Mouse (Mus musculus) C2C12 (cell line): ENCODE measurements around the gene Olfr572. TPM values are rescaled to one million over a fixed set of nuclear protein-coding genes. Genes with fewer than 3 reads are reported as not detected.

Experiments
- H3K27me3 ChIP-seq: one replicate; pipeline ENCODE4 v1.6.1; 2011; ENCODE audit not compliant: control insufficient read depth, insufficient read depth, insufficient read length
- H3K36me3 ChIP-seq: one replicate; pipeline ENCODE4 v1.6.1; 2011; ENCODE audit not compliant: control insufficient read depth, insufficient read depth
- H3K4me3 ChIP-seq: one replicate; pipeline ENCODE4 v1.5.1; 2011; ENCODE audit warnings: mild to moderate bottlenecking, control low read depth; ENCODE audit not compliant: poor library complexity, insufficient read depth, severe bottlenecking
- H3K79me2 ChIP-seq: one replicate; pipeline ENCODE4 v1.6.1; 2011; ENCODE audit not compliant: control insufficient read depth, insufficient read depth
- H3K79me3 ChIP-seq: one replicate; pipeline ENCODE4 v1.6.1; 2011; ENCODE audit warnings: low read depth, control low read depth
- H3ac ChIP-seq: one replicate; pipeline ENCODE3; 2011; ENCODE audit warnings: low read depth; ENCODE audit not compliant: control insufficient read depth, insufficient read length
- CEBPB ChIP-seq: IDR thresholded peaks from one replicate; pipeline ENCODE4 v1.6.1; 2011; ENCODE audit warnings: low read depth, mild to moderate bottlenecking, control low read depth, moderate library complexity
- CTCF ChIP-seq: IDR thresholded peaks from one replicate; pipeline ENCODE4 v1.5.1; 2011; ENCODE audit not compliant: control insufficient read depth, insufficient read depth, insufficient read length
- FOSL1 ChIP-seq: IDR thresholded peaks from one replicate; pipeline ENCODE4 v1.8.0; 2011; ENCODE audit warnings: mild to moderate bottlenecking, low read length; ENCODE audit not compliant: poor library complexity, insufficient read depth, severe bottlenecking
- MAX ChIP-seq: IDR thresholded peaks from one replicate; pipeline ENCODE4 v1.6.1; 2011; ENCODE audit warnings: mild to moderate bottlenecking, control low read depth
- MYOD1 ChIP-seq: IDR thresholded peaks from one replicate; pipeline ENCODE4 v1.6.1; 2011; ENCODE audit warnings: low read depth; ENCODE audit not compliant: control insufficient read depth, insufficient read length
- MYOG ChIP-seq: IDR thresholded peaks from one replicate; pipeline ENCODE4 v1.6.1; 2011; ENCODE audit not compliant: control insufficient read depth, insufficient read length; ENCODE audit errors: extremely low read depth
- USF1 ChIP-seq: IDR thresholded peaks from one replicate; pipeline ENCODE4 v1.6.1; 2011; ENCODE audit warnings: low read depth, mild to moderate bottlenecking, control low read depth, moderate library complexity
- polyA plus RNA-seq: library from polyadenylated mRNA; unstranded; fragments of >200 nt; fragmentation: generic; extraction: Trizol; gene quantifications from one replicate; pipeline ENCODE4 v1.2.1, GENCODE M21; 2012; ENCODE audit warnings: missing spikeins

Gene Olfr572
- polyA plus RNA-seq, 1 experiment = not detected

GRCm38 (mm10) chr7:102958137-102958536, 33.9 kb downstream of the Olfr572 start:
- no peaks in the 10 kb centered on the region for H3K79me3 ChIP-seq
- no peak overlapping the region for H3ac ChIP-seq
- TF ChIP-seq FOSL1 (no peak), MAX (no peak), MYOG (no peak), USF1 (no peak), MYOD1 (no peak), CEBPB (no peak), CTCF (no peak)
- H3K36me3 ChIP-seq = no peaks in the 10 kb centered on the region
- H3K4me3 ChIP-seq = no peak overlapping the region
- H3K79me2 ChIP-seq = no peaks in the 10 kb centered on the region
- no peaks in the 10 kb centered on the region for H3K27me3 ChIP-seq

- Histone ChIP-seq H3ac (no peak within 1 kb of the TSS), H3K79me3 (no peaks in the 10 kb centered on the region), H3K36me3 (no peaks in the 10 kb centered on the region), H3K79me2 (no peaks in the 10 kb centered on the region), H3K27me3 (no peaks in the 10 kb centered on the region), H3K4me3 (no peak within 1 kb of the TSS)
- TF ChIP-seq MYOD1 (no peak), CEBPB (no peak), FOSL1 (no peak), MAX (no peak), USF1 (no peak), CTCF (no peak), MYOG (no peak)
Measured at GRCm38 (mm10) chr7:102958593-102958992, 34.4 kb downstream of the Olfr572 start, which contains the start of gene Olfr575. TSS of gene Olfr575 (minus strand) at chr7:102958775.

- Histone ChIP-seq H3K4me3 (no peak within 1 kb of the TSS), H3K27me3 (no peaks in the 10 kb centered on the region), H3K79me2 (no peaks in the 10 kb centered on the region), H3K79me3 (no peaks in the 10 kb centered on the region), H3ac (no peak within 1 kb of the TSS), H3K36me3 (no peaks in the 10 kb centered on the region)
- TF ChIP-seq USF1 (no peak), MYOG (no peak), CEBPB (no peak), MYOD1 (no peak), MAX (no peak), FOSL1 (no peak), CTCF (no peak)
Measured at GRCm38 (mm10) chr7:102962360-102962759, 38.2 kb downstream of the Olfr572 start, which contains the start of gene Olfr576. TSS of gene Olfr576 (plus strand) at chr7:102962660.

- no peaks in the 10 kb centered on the region for H3K27me3 ChIP-seq
- H3K79me3 ChIP-seq = no peaks in the 10 kb centered on the region
- H3K4me3 ChIP-seq = no peak overlapping the region
- no peak overlapping the region for H3ac ChIP-seq
- H3K36me3 ChIP-seq = no peaks in the 10 kb centered on the region
- no peak for TF ChIP-seq MYOD1
- no peak for TF ChIP-seq FOSL1
- no peak for TF ChIP-seq CTCF
- TF ChIP-seq MYOG = no peak
- TF ChIP-seq MAX = no peak
- TF ChIP-seq USF1 = no peak
- no peaks in the 10 kb centered on the region for H3K79me2 ChIP-seq
Measured at GRCm38 (mm10) chr7:102974399-102974798, 50.2 kb downstream of the Olfr572 start.

GRCm38 (mm10) chr7:102975843-102976242, 51.6 kb downstream of the Olfr572 start, which contains the start of gene Olfr577:
TSS of gene Olfr577 (minus strand) at chr7:102975943.
- H3K4me3 ChIP-seq = no peak within 1 kb of the TSS
- H3K79me3 ChIP-seq = no peaks in the 10 kb centered on the region
- no peaks in the 10 kb centered on the region for H3K36me3 ChIP-seq
- TF ChIP-seq MYOG (no peak), CTCF (no peak), MYOD1 (no peak), FOSL1 (no peak), MAX (no peak), USF1 (no peak), CEBPB (no peak)
- H3K79me2 ChIP-seq = no peaks in the 10 kb centered on the region
- no peak within 1 kb of the TSS for H3ac ChIP-seq
- no peaks in the 10 kb centered on the region for H3K27me3 ChIP-seq

Other genes starting within 250 kb of the Olfr572 start
- 2.0 TPM for gene Trim68, start 237.1 kb upstream of the Olfr572 start, polyA plus RNA-seq
- gene Olfr557, start 228.5 kb upstream of the Olfr572 start, polyA plus RNA-seq = not detected
- not detected for gene Olfr558, start 222.2 kb upstream of the Olfr572 start, polyA plus RNA-seq
- not detected for gene Olfr33, start 205.3 kb upstream of the Olfr572 start, polyA plus RNA-seq
- gene Olfr559, start 196.9 kb upstream of the Olfr572 start, polyA plus RNA-seq = not detected
- not detected for gene Olfr560, start 165.0 kb upstream of the Olfr572 start, polyA plus RNA-seq
- gene Olfr78, start 164.9 kb upstream of the Olfr572 start, polyA plus RNA-seq = not detected
- not detected for gene Olfr561, start 153.2 kb upstream of the Olfr572 start, polyA plus RNA-seq
- gene Olfr564, start 120.9 kb upstream of the Olfr572 start, polyA plus RNA-seq = not detected
- not detected for gene Olfr566, start 65.6 kb upstream of the Olfr572 start, polyA plus RNA-seq
- gene Olfr568, start 47.3 kb upstream of the Olfr572 start, polyA plus RNA-seq = not detected
- gene Olfr569, start 33.5 kb upstream of the Olfr572 start, polyA plus RNA-seq = not detected
- gene Olfr570, start 29.8 kb upstream of the Olfr572 start, polyA plus RNA-seq = not detected
- not detected for gene Olfr571, start 6.9 kb upstream of the Olfr572 start, polyA plus RNA-seq
- not detected for gene Olfr573-ps1, start 18.2 kb downstream of the Olfr572 start, polyA plus RNA-seq
- not detected for gene Olfr574, start 24.1 kb downstream of the Olfr572 start, polyA plus RNA-seq
- not detected for gene Olfr575, start 34.4 kb downstream of the Olfr572 start, polyA plus RNA-seq
- not detected for gene Olfr576, start 38.3 kb downstream of the Olfr572 start, polyA plus RNA-seq
- not detected for gene Olfr577, start 51.5 kb downstream of the Olfr572 start, polyA plus RNA-seq
- not detected for gene Olfr578, start 64.9 kb downstream of the Olfr572 start, polyA plus RNA-seq
- not detected for gene Olfr582, start 113.6 kb downstream of the Olfr572 start, polyA plus RNA-seq
- not detected for gene Olfr583, start 126.9 kb downstream of the Olfr572 start, polyA plus RNA-seq
- not detected for gene Olfr584, start 157.5 kb downstream of the Olfr572 start, polyA plus RNA-seq
- not detected for gene Olfr585, start 173.3 kb downstream of the Olfr572 start, polyA plus RNA-seq
- not detected for gene Olfr586, start 201.2 kb downstream of the Olfr572 start, polyA plus RNA-seq
- not detected for gene Olfr588-ps1, start 216.5 kb downstream of the Olfr572 start, polyA plus RNA-seq
- not detected for gene Olfr589, start 231.9 kb downstream of the Olfr572 start, polyA plus RNA-seq